Mouse (Mus musculus) stomach, postnatal 0 days (tissue): Measurements from ENCODE around the gene Pip5k1a. TPM values are rescaled to one million over a fixed set of nuclear protein-coding genes. Genes with fewer than 3 reads are reported as not detected.
A peak's percentile ranks its signal among the peaks of the same experiment; 100 is the strongest.

Source experiments
- ATAC-seq: fragments of 200-750 bp; cut with Nextera tagmentation; 2 replicates; pipeline ENCODE4 v1.8.0; 2017; ENCODE audit not compliant: low FRiP score, low TSS enrichment
- DNase-seq: peaks from one replicate; pipeline ENCODE4 v3.0.0-alpha.2; 2016; ENCODE audit warnings: low spot score
- H3K27ac ChIP-seq: fragments of 300-500 bp; sonication (generic); replicated peaks from 2 replicates; pipeline ENCODE4 v1.5.1; 2014; ENCODE audit warnings: mild to moderate bottlenecking, control low read depth
- H3K27me3 ChIP-seq: fragments of 300-500 bp; sonication (generic); 2 replicates; pipeline ENCODE4 v1.6.1; 2014; ENCODE audit warnings: low read length; ENCODE audit not compliant: control insufficient read depth, insufficient read depth
- H3K36me3 ChIP-seq: fragments of 300-500 bp; sonication (generic); 2 replicates; pipeline ENCODE4 v1.6.1; 2014; ENCODE audit warnings: low read length, mixed read lengths; ENCODE audit not compliant: control insufficient read depth, insufficient read depth
- H3K4me1 ChIP-seq: fragments of 300-500 bp; sonication (generic); replicated peaks from 2 replicates; pipeline ENCODE4 v1.6.1; 2014; ENCODE audit warnings: antibody characterized with exemption; ENCODE audit not compliant: control insufficient read depth, insufficient read depth
- H3K4me2 ChIP-seq: fragments of 300-500 bp; sonication (generic); replicated peaks from 2 replicates; pipeline ENCODE4 v1.6.1; 2014; ENCODE audit warnings: low read depth, mild to moderate bottlenecking, control low read depth, moderate library complexity
- H3K4me3 ChIP-seq: fragments of 300-500 bp; sonication (generic); 2 replicates; pipeline ENCODE4 v1.5.1; 2014; ENCODE audit warnings: low read depth, low read length, control low read depth
- H3K9ac ChIP-seq: fragments of 300-500 bp; sonication (generic); 2 replicates; pipeline ENCODE4 v1.6.1; 2014; ENCODE audit warnings: mild to moderate bottlenecking, low read length, control low read depth, mixed read lengths
- H3K9me3 ChIP-seq: fragments of 300-500 bp; sonication (generic); 2 replicates; pipeline ENCODE4 v1.6.1; 2016; ENCODE audit warnings: low read length; ENCODE audit not compliant: control insufficient read depth
- CTCF ChIP-seq: IDR thresholded peaks from 2 replicates; pipeline ENCODE4 v1.5.1; 2016; ENCODE audit warnings: antibody characterized with exemption, low read depth, mild to moderate bottlenecking, moderate library complexity
- EP300 ChIP-seq: optimal IDR thresholded peaks from 2 replicates; pipeline ENCODE3; 2016; ENCODE audit warnings: antibody characterized with exemption
- WGBS: fragments of 180-500 bp; shearing (Covaris S2); extraction: QIAGEN DNeasy Blood & Tissue Kit; methylation state at CpG from one replicate; pipeline ENCODE4 v1.1.7; 2014; 5-methylcytosine and 5-hydroxymethylcytosine counted together
- microRNA-seq: library from miRNA; unstranded; fragments of <30 nt; microRNA quantifications from one replicate; pipeline ENCODE4, GENCODE M21; 2016
- polyA plus RNA-seq: library from polyadenylated mRNA; unstranded; fragments of >200 nt; fragmentation: Nextera tagmentation; extraction: Ambion mirVana; gene quantifications from 2 replicates; pipeline ENCODE4 v1.2.1, GENCODE M21; 2015

Gene Pip5k1a
- polyA plus RNA-seq, 1 experiment from 2014 or later = 15.7 TPM

- Histone ChIP-seq H3K9me3 (no peaks in the 10 kb centered on the region), H3K4me3 (peak overlapping the region; percentile 82), H3K27me3 (no peaks in the 10 kb centered on the region), H3K4me2 (peak overlapping the region; percentile 90), H3K27ac (peak overlapping the region; percentile 98), H3K36me3 (peaks cover 18% of the 10 kb centered on the region), H3K4me1 (peaks cover 2% of the 10 kb centered on the region; the same call in 1 of the 2 replicates), H3K9ac (peak overlapping the region; percentile 88)
- DNase-seq (peak; percentile 71), ATAC-seq (peak; percentile 0; the same call in 1 of the 2 replicates)
- TF ChIP-seq EP300 (no peak), CTCF (no peak)
- under 1% methylated on average over 43 of the region's 44 CpGs for WGBS
Measured at GRCm38 (mm10) chr3:95014428-95015151, 92.1 kb downstream of the Pip5k1a start.

- peak overlapping the region; percentile 82 for H3K4me3 ChIP-seq
- 17% methylated on average over 13 of the region's 13 CpGs for WGBS
- DNase-seq (peak; percentile 46), ATAC-seq (no peak)
- H3K9me3 ChIP-seq = no peaks in the 10 kb centered on the region
- peak overlapping the region; percentile 98 for H3K27ac ChIP-seq
- peak overlapping the region; percentile 90 for H3K4me2 ChIP-seq
- peaks cover 23% of the 10 kb centered on the region for H3K36me3 ChIP-seq
- H3K4me1 ChIP-seq = peaks cover 2% of the 10 kb centered on the region; the same call in 1 of the 2 replicates
- H3K9ac ChIP-seq = peak overlapping the region; percentile 88
- TF ChIP-seq CTCF (peak; percentile 45), EP300 (no peak)
- no peaks in the 10 kb centered on the region for H3K27me3 ChIP-seq
Measured at GRCm38 (mm10) chr3:95013699-95014427, 92.9 kb downstream of the Pip5k1a start.

- H3K9ac ChIP-seq = no peak overlapping the region
- no peak overlapping the region for H3K4me3 ChIP-seq
- H3K36me3 ChIP-seq = peaks cover 27% of the 10 kb centered on the region
- peaks cover 2% of the 10 kb centered on the region; the same call in 1 of the 2 replicates for H3K4me1 ChIP-seq
- WGBS = 60% methylated on average over 3 of the region's 3 CpGs
- H3K9me3 ChIP-seq = no peaks in the 10 kb centered on the region
- H3K27ac ChIP-seq = no peak overlapping the region
- DNase-seq (no peak), ATAC-seq (no peak)
- H3K4me2 ChIP-seq = no peak overlapping the region
- H3K27me3 ChIP-seq = no peaks in the 10 kb centered on the region
- TF ChIP-seq EP300 (no peak), CTCF (no peak)
Measured at GRCm38 (mm10) chr3:95012982-95013381, 93.7 kb downstream of the Pip5k1a start.

GRCm38 (mm10) chr3:95010396-95010795 lies 96.3 kb downstream of the Pip5k1a start:
- H3K27ac ChIP-seq = no peak overlapping the region
- no peak overlapping the region for H3K4me3 ChIP-seq
- peaks cover 37% of the 10 kb centered on the region for H3K36me3 ChIP-seq
- H3K9ac ChIP-seq = no peak overlapping the region
- ATAC-seq = no peak
- no peak for TF ChIP-seq EP300
- TF ChIP-seq CTCF = no peak
- 79% methylated on average over 7 of the region's 7 CpGs for WGBS
- no peak for DNase-seq
- 0 out of 2 replicates have a peak, but pooled peaks cover 2% of the 10 kb centered on the region for H3K4me1 ChIP-seq
- no peak overlapping the region for H3K4me2 ChIP-seq
- H3K27me3 ChIP-seq = no peaks in the 10 kb centered on the region
- no peaks in the 10 kb centered on the region for H3K9me3 ChIP-seq

Small RNA genes within 50 kb of the gene (microRNA-seq; reads per million reads assigned to microRNA genes)
- not detected for gene Mir8099-1

Other genes with a start within 250 kb of the Pip5k1a start
- gene Psmb4, start 220.0 kb downstream of the Pip5k1a start, polyA plus RNA-seq = 243 and 251 TPM in 2 replicates
- gene Selenbp1, start 173.9 kb downstream of the Pip5k1a start, polyA plus RNA-seq = 65.9 and 71.9 TPM in 2 replicates
- gene Rfx5, start 152.9 kb downstream of the Pip5k1a start, polyA plus RNA-seq = 3.0 and 3.2 TPM in 2 replicates
- 10.0 and 11.2 TPM in 2 replicates for gene Pi4kb, start 132.2 kb downstream of the Pip5k1a start, polyA plus RNA-seq
- gene Zfp687, start 91.5 kb downstream of the Pip5k1a start, polyA plus RNA-seq = 8.2 and 10.0 TPM in 2 replicates
- 171 and 175 TPM in 2 replicates for gene Psmd4, start 64.3 kb downstream of the Pip5k1a start, polyA plus RNA-seq
- gene Vps72, start 4.1 kb upstream of the Pip5k1a start, polyA plus RNA-seq = 60.8 and 65.9 TPM in 2 replicates
- gene Tmod4, start 17.5 kb upstream of the Pip5k1a start, polyA plus RNA-seq = 0.70 and 1.0 TPM in 2 replicates
- 39.5 and 42.9 TPM in 2 replicates for gene Scnm1, start 27.1 kb upstream of the Pip5k1a start, polyA plus RNA-seq
- 9.6 and 10.1 TPM in 2 replicates for gene Lysmd1, start 27.2 kb upstream of the Pip5k1a start, polyA plus RNA-seq
- 5.0 and 5.3 TPM in 2 replicates for gene Tnfaip8l2, start 35.4 kb upstream of the Pip5k1a start, polyA plus RNA-seq
- gene Sema6c, start 53.5 kb upstream of the Pip5k1a start, polyA plus RNA-seq = 1.7 and 2.2 TPM in 2 replicates
- gene Gabpb2, start 111.0 kb upstream of the Pip5k1a start, polyA plus RNA-seq = 3.3 and 3.4 TPM in 2 replicates
- 88.1 and 99.4 TPM in 2 replicates for gene Cdc42se1, start 121.8 kb upstream of the Pip5k1a start, polyA plus RNA-seq
- 11.0 and 11.8 TPM in 2 replicates for gene Mllt11, start 125.2 kb upstream of the Pip5k1a start, polyA plus RNA-seq
- 0.21 and 0.38 TPM in 2 replicates for gene Gm128, start 134.7 kb upstream of the Pip5k1a start, polyA plus RNA-seq
- gene Bnipl, start 144.3 kb upstream of the Pip5k1a start, polyA plus RNA-seq = 16.6 and 16.8 TPM in 2 replicates
- gene Mindy1, start 174.4 kb upstream of the Pip5k1a start, polyA plus RNA-seq = 55.9 and 64.1 TPM in 2 replicates
- 10.1 and 11.7 TPM in 2 replicates for gene Prune1, start 175.1 kb upstream of the Pip5k1a start, polyA plus RNA-seq
- 57.2 and 63.1 TPM in 2 replicates for gene Anxa9, start 200.2 kb upstream of the Pip5k1a start, polyA plus RNA-seq
- 75.0 and 80.3 TPM in 2 replicates for gene Cers2, start 207.9 kb upstream of the Pip5k1a start, polyA plus RNA-seq